Mouse (Mus musculus) c-Kit-positive CD71-positive TER-119-positive erythroid progenitor cells, embryonic 14.5 days (primary cell): Measurements from ENCODE around the gene B830017H08Rik.

ENCODE experiments used
- DNase-seq: peaks from one replicate; pipeline ENCODE4 v3.0.0-alpha.2; 2013; ENCODE audit warnings: low spot score

Gene B830017H08Rik

DNA sequence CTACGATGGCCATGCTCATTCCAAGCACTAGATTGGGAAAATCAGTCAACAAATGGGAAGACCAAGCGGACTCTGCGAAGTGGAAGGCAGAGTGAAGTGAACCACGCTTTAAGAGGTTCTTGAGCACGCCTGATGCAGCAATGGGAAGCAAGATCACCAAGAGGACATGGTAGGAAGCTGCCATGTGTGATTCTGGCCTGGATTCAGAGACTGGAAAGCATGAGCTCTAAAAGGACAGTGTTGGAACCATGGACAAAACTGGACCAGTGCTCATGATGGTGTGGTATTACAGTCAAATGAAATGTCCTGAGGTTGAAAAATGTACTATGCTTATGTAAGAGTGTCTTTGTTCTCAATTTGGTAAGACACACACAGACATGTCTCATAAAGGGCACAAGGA, 18.4 kb downstream of the B830017H08Rik start:
- DNase-seq = no peak

DNA sequence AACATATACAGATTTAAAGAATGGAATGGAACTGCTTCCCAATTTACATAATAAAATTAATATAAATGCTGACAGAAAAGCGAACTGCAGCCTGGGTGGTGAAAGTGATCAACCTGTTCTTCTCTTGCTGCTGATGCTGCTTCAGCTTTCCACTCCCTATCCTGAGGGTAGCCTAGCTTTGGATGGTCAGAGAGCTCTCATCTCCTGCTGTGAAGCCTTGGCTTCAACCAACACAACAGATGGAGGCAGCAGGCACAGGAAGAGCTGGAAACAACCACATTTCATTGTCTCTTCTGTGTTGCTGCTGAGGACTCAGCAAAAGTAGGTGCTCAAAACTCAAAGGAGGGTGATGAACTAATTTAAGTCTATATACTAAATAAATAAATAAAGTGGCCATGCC, 18.9 kb downstream of the B830017H08Rik start:
- DNase-seq = no peak

DNA sequence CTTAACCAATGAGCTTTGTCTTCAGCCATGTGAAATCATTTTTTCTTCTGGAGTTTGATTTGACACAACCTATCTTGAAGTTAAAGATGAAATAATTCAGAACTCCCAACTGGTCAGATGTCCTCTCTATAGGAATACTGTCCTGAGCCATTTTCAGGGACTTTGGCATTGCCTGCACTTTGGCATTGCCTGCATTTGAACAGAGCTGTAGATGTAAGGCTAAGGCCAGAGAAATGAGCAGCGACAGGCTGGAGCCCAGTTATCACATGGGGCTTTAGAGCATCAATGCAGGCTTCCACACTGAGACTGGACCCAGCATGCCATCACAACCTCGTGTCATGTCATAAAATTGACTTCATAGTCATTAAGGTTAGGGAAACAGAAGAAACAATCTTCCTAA, 20.3 kb downstream of the B830017H08Rik start:
- DNase-seq = no peak

DNA sequence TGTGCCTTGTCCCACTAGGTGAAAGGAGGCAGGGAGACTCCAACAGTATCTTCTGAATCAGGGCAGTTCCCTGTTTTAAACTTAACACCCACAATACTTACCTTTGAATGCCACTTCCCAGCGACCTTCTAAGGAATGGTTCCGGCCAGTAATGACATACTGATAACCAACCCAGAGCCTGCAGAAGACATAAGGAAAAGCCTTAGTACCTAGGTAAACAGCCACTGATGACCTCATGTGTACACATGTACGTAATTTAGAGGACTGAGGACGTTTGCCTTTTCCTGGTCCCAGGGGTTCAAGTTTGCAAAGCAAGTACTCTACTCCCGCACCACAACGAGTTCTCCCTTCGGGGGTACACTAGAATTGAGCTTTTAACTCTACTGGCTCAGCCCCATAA, 24.2 kb downstream of the B830017H08Rik start:
- no peak for DNase-seq

DNA sequence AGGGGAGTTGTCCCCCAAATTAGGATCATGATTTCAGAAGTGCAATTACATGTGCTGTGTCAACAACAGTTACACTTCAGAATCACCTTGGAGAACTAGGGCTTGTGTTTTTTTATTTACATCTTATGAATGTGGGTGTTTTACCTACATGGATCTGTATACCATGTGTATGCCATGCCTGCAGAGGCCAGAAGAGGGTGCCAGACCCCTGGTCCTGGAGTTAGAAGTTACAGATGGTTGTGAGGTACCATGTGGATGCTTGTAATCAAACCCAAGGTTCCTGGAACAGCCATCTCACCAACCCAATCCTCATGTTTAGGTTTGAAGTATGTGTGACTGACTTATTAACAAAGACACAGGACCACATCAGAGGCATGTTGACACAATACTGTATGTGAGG, 25.7 kb downstream of the B830017H08Rik start:
- DNase-seq = peak; percentile 29

DNA sequence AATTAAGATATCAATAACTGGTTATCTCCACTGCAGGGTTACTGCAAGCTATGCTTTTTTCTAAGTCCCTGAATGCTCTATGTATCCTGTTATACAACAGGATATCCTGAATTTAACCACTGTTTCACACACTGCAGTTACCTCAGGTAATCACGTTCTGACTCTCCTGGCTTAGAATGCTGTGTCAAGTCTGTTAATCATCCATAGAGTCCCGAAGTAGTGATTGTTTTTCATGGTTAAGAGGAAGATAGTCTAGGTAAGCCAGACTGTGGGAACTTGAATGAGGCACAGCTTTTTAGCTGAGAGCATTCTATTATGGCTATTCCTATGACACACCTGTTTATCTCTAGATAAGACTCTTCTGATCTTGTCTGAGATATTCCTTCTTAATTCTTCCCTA, 32.4 kb downstream of the B830017H08Rik start:
- no peak for DNase-seq

DNA sequence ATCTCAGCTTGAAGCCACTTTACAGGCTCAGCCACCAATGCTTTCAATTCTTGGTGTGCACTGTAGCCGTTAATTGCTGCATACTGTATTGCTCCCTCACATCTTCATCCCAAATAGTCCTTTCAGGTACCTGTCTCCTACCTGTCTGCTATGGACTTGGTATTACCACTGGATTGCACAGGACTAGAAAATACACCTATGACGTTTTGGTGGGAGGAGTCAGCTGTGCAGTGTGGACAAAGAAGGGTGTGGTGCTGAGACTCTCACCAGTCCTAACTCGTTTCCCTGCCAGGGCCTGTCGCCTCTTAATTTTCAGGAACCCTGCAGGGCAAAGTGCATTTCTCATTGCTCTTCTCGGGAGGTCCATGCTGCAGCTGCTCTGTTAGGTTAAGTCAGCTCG, 32.8 kb downstream of the B830017H08Rik start:
- DNase-seq = no peak

DNA sequence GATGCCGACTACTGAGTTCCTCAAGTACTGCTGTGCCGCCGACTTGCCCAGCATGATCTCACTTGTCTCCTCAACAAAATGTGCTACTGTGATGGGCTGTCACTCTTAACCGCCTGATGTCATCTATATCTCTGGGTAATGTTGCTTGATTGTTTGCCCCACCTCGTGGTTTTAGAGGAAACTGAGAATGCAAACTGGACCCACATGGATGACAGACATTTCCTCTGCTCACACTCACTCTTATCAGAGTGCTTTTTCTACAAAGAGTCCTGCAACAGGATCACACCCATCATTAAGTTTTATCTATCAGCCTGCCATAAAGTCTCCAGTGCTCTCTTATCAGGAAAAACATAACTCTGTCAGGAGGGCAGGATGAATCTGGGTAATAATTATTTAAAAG, 38.3 kb downstream of the B830017H08Rik start:
- DNase-seq = peak; percentile 56

DNA sequence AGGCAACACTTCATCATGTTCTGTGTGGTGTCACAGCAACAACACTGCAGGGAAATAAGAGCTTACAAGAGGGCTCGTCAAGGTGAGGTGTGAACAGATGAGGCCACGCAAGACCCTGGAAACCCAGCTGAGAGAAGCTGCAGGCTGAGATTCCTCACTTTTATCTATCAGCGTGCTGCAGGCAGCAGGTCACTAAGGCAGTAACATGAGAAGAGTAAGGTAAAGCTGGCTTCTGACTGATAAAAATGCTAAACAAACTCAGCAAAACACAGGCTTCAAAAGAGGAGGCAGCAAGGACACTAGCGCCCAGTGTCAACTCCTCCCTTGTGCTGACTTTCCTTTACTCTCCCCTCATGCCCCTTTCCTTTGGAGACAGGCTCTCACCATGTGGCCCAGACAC, 40.1 kb downstream of the B830017H08Rik start:
- DNase-seq = no peak

DNA sequence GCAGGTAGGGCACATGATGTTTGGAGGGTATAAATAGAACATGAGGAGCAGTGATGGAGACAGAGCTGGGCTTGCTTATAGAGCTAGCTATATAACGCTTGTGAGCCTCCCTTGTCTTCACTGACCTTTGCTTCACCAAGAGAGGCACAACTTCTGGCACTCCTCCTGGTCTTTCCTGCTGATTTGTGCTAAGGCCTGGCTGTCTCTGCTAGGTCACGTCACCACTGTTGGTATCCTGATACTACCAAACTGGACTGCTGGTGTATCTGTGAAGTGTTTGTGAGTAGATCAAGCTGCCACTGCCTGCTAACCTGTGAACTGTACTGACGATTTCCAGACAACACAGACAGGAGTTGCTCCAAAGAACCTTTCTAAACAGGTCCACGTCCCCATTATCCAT, 42.3 kb downstream of the B830017H08Rik start:
- no peak for DNase-seq

DNA sequence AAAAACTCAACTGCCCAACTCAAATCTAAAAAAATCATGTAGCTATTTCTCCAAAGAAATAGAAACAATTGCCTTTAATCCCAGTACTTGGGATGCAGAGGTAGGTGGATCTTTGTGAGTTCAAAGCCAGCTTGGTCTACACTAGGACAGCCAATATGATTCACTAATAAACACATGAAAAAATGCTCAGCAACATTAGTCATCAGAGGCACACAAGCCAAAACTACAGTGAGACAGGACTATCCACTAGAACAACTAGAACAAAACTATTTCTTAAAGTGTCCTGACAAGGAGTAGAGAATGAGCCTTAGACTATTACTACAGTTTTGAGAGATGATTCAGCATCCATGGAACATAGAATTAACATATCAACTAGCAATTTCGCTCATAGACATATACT, 43.2 kb downstream of the B830017H08Rik start:
- DNase-seq = no peak

DNA sequence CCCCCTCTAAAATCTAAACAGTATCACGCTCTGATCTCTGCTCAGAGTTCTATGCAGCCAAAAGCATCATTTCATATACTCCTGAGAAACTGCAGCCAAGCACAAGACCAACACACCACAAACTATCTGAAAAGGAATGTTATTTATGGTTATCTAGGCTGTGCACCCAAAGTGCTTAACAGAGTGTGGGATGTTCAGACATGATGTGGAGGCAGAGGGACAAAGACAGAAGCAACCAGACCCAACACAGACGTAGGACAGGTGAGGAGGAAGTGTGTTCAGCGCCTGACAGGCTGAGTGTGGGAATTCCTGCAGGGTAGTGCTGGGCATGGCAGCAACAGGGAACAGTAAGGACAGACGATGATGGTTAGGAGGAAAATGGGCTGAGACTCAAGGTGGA, 46.6 kb downstream of the B830017H08Rik start:
- DNase-seq = no peak

DNA sequence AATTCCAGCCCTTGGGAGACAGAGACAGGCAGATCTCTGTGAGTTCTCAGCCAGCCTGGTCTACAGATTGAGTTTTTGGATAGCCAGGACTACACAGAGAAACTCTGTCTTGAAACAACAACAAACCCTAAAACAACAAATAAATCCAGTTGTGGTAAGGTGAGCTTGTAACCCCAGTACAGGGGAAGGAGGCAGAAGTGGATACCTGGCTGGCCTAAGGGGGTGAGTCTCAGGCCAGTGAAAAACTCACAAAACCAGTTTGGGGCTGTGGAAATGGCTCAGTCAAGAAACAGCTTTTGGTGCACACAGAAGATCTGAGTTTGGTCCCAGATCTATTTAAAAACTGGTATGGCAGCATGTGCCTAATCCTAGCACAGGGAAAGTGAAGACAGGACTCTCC, 49.3 kb downstream of the B830017H08Rik start:
- DNase-seq = no peak

DNA sequence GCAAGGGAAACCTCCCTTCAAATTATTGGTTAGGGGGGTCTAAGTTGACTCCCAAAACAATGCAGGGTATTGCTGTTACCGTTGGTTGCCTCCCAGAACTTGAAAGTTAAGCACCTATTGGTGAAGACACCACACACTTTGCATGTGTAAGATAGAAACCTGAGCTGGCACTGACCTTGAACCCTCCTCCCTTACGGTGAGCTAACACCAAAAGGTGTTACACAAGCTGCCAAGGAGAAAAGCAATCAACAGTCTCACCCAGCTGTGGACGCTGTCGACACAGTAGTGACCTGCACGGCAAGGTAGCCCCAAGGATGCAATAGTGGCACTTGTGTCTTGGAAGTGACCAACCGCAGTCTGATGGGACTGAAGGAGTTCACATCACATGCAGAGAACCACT, 51.2 kb downstream of the B830017H08Rik start:
- no peak for DNase-seq
